Mouse (Mus musculus): ENCODE measurements around the gene Hoxa13. TPM values are rescaled to one million over a fixed set of nuclear protein-coding genes. Genes with fewer than 3 reads are reported as not detected.

Gene Hoxa13
- total RNA-seq (2021): not detected

DNA sequence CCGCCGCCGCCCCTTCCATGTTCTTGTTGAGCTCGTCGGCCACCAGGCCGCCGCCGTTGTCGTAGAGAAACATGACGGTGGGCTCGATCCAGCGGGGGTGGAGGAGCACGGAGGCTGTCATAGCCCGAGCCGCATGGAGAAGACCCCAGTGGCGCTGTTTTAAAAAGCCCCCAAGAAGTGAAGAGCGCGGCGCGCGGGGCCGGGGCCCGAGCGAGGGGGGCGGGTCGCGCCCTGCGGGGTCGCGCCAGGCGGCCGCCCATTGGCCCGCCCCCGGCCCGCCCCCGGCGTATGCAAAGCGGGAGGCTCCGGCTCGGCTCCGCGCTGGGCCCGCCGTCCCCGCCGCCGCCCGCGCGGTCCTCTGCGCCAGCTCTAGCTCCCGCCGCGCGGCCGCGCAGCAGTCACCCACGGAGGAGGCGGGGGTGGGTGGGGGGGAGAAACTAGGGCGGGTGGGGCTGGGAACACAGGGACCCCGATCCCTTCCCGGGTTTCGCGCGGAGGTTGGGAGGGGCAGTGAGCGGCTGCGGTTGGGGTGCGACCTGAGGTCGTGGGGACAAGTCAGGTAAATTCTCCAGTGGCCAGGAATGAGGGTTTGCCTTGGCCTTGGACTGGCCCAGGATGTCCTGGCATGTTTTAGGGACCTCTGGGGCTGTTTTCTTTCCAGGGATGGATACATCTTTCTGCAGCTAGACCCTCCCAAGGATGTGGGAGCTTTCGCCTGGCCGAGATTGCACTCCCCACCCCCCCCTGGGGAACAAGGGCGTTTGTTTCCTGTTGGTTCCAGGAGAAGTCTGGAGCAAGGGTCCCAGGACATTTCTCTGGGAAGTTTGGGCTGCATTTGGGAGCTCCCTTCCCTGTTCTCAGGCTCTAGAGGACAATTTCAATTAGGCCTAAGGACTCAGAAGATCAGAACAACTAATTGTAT, at the start of gene Hoxa13:
TSS of gene Hoxa13 (minus strand) at position 227 of the 922 bp plus-strand sequence.
- DNase-seq: no peak

- DNase-seq: no peak
These were observed 49.7 kb upstream of the Hoxa13 start for GRCm38 (mm10) chr6:52310366-52310765.

DNA sequence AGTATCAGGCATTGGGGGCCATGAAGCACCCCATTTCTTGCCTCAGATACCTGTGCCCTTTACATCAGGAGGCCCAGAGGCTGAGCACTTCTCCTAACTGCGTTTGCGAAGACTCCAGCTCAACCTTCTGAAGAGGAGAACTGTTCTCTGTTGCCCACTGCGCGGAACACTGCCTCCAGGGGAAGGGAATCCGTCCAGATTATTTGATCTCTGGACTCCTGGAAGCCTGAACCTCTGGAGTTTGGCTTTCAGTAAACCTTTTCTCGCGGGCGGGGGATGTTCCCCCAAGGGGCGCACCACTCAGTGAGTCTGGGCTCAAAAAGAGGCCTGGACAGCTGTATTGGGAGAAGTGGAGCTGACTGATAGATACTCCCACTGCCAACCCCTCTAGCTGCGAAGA, 49.1 kb upstream of the Hoxa13 start:
- no peak for DNase-seq

DNA sequence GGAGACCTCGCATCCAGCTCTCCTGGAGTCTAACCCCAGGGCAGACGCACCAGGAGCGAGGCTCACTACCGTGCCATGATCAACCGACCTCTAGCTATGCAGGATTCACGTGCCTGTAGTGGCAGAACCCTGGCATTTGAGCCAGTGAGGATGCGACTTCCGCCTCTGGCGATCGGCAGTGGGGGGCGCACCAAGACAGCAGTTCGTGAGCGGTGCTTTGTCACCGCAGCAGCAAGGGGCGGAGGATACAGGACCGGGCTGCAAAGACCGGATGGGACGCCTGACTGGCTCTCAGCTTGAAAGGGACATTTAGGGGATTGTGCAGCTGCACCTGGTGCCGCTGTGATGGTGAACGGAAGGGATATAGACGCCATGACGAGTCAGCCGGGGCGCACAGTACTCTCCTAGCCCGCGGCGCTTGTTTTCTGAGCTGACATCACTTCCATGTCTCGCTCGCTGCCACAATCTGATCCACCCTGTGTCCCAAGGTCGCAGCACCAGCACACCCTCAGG, 45.3 kb upstream of the Hoxa13 start:
- peak; percentile 59 to 67 for DNase-seq

DNA sequence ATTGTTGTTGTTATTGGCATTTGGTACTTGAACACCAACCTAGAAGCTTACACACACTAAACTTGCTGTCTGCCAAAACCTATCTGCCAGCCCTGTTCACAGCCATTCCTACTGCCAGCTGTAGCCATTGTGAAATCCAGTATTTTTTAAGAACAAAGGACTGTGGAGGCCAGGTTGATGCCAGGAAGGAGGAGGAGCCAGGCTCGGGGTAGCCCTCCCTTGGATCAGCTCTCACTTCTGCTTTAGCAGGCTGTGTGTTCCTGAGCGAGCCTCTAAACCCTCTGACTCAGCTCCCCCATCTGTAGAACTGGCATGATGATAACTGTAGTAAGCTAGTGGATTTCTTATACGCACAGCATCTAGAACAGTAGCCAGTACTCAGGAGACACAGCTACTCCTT, 42.7 kb upstream of the Hoxa13 start:
- no peak for DNase-seq

- no peak for DNase-seq
These were observed 40.1 kb upstream of the Hoxa13 start for GRCm38 (mm10) chr6:52300806-52301205.

- no peak for DNase-seq
These were observed 37.8 kb upstream of the Hoxa13 start for GRCm38 (mm10) chr6:52298511-52298910.

- no peak for DNase-seq
These were observed 33.9 kb upstream of the Hoxa13 start for GRCm38 (mm10) chr6:52294616-52295015.

DNA sequence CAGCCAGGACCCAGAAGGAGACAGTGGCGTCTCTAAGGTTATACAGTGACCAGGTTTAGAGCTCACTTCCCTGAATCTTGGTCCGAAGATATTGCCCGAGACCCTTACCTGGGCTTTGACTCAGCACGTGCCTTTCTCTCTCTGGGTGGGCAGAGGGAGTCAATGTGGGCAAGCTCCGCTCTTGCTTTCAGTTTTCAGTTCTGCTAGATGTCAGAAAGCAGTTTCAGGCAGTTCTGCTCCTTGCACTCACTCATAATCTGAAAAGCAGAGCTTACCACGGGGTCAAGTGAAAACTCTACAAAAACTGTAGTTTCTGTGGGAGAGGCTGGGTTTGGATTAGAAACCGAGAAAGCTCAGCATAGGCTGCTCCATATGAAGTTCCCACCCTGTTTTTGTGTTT, 31.6 kb upstream of the Hoxa13 start:
- no peak for DNase-seq

DNA sequence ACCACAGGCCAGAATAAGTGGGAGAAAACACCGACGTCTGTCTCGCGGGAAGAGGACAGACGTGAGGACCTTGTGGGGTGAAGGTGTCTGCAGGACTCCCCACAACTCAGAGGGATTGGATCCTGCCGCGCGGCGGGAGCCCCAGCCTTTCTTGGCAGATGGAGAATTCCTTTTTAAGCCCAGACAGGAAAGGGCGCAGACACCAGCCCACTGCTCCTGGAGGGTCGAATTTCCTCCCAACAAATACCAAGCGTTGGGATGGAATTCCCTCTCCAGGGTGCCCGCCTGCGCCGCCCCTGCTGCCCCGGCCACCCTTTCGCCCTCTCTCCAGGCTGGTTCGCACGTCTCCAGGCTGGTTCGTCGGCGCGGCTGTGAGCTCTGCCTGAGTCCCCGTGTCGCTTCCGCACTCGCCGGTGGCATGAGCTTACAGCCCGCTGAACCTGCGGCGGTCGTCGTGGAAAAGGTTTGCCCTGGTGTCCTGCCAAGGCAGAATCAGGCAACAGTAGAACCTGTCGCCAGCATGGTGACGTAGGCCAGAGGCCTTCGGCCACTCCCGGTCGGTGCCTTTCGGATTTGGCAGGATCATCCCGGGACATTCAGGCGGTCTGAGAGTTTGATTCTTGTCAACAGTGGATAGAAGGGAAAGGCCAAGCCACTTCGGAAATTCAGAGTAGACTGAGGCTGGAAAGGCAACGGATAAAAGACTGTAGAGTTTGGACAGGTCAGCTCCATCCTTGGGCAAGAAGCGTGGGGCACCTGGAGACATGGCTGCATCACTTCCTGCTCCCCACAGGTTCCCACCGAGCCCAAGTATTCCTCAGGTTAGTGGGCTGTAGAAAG, 30.6 kb upstream of the Hoxa13 start:
- no peak for DNase-seq

DNA sequence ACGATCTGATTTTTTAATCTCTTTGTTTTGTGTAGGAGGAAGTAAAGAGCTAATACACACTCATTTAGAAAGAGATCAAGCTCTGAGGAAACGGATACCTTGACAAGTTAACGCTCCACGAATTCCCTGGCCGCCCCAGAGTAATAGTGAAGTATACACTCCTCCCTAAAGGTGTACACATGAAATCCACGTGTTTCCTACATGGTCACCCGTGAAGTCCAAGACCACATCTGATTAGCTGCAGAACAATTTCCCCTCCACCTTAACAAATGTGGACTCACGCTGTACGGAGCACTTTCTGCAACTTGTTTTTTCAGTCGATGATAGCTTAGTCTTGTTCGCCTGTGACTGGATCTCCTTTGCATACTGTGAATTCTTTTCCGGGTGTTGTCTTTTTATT, 29.5 kb upstream of the Hoxa13 start:
- DNase-seq: no peak

DNA sequence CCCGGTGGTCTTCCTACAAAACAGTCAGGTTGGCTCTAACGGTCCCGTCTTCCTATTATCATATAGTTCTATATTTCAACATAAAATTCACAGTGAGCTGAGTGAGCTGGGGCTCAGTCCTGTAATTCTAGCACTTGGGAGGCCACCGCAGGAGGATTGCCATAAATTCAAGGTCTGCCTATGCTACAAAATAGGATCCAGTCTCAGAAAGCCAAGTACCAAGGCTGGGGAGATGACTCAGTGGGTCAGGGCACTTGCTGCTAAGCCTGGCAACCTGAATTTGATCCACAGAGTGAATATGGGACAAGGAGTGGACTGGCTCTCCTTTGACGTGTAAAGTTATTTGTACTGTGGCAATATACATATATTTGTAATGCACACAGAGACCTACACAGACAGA, 23.2 kb upstream of the Hoxa13 start:
- DNase-seq: no peak

DNA sequence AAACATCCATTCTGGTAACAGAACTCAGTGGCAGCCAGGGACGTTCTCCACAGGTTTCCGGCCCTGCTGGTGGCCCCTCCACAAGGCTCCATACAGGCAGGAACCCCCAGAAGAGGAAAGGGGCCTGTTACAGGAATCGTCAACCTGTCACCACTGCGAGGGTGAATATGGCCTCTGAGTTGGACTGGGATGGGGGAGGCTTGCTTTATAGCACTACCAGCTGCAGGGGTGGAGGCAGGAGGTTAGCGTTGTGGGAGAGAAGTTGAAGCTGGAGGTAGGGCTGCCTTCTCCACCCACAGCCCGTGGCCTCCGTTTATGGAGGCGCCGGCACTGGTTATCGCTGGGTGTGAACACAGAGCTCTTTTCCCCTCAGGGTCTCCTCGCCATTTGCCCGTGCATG, 20.4 kb upstream of the Hoxa13 start:
- no peak for DNase-seq

GRCm38 (mm10) chr6:52276920-52277319, 16.2 kb upstream of the Hoxa13 start:
- no peak for DNase-seq

GRCm38 (mm10) chr6:52276382-52276781, 15.7 kb upstream of the Hoxa13 start:
- DNase-seq: no peak

GRCm38 (mm10) chr6:52275563-52276280, 15.0 kb upstream of the Hoxa13 start:
- no peak for DNase-seq

DNA sequence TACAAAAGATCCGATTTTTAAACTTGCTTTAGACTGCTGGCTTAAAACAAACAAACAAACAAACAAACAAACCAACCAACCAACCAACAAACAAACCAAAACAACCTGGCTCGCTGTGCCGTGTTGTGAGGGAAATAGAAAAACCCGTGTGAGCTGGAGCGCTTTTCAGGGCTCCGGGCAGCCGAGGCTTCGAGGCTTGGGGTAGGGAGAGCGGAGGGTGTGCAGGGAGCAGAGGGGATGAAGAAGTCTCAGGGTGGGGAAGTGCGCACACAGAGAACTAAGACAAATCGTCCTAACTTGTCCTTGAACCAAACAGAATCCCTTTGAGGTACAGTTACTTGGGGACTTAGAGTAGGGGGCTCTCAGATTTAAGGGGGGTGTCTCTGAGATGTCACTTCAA, 13.9 kb upstream of the Hoxa13 start:
- no peak for DNase-seq

GRCm38 (mm10) chr6:52273656-52274280, 13.1 kb upstream of the Hoxa13 start:
- no peak for DNase-seq

GRCm38 (mm10) chr6:52272766-52273655, 12.3 kb upstream of the Hoxa13 start:
- no peak for DNase-seq

DNA sequence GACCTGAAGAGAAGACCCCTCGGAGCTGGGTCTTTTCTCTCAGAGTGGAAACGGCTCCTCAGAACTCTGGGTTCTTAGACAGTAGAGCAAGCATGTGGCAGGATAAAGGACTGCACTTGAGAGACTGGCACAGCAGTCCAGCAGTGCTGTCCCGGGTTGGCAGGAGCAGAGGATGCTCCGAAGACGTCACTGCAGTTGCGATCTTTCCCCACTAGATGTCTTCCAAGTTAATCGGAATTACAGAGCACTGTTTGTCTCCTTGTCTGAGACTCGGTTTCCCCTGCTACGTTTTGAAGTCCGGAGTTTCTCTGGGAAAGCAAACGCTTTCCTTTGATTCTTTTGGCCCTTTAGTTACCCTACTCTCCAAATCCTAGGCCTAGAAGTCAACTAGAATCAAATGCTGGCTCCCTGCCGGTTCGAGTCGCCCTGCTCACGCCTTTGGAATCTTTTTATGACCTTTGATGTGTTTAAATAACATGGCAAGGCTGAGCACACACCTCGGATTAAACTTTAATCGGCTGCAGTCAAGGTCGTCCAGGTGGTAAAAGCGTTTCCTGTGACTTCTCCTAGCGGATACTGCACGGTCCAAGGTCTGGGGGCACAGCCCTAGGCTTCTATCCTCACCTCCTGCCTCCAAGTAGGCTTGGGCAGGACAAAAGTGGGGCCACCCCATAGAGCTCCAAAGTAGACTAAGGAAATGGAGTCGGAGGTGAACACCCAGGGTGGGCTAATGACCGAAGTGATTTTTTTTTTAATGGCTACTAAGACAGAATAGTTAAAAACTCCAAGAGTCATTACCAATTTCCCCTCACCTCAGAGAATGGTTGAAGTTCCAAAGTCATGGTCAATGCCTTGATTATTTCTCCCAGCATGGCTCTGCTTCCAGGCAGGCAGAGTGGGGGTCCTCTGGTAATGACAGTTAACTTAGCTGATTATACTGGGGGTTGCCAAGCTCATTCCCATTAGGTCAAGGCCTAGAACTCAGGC, 10.1 kb upstream of the Hoxa13 start:
- peak in 1 of 2 experiments; percentile 50 for DNase-seq

Data from layer of hippocampus, postnatal 36 days (tissue).